Mouse (Mus musculus) WW6 (cell line): ENCODE results near the gene Clmp.

Source experiments
- DNase-seq: peaks from one replicate; pipeline ENCODE4 v3.0.0-alpha.2; 2013; ENCODE audit warnings: low read depth, low spot score

Clmp gene

GRCm38 (mm10) chr9:40693026-40693425 lies 7.3 kb downstream of the Clmp start:
- no peak for DNase-seq

GRCm38 (mm10) chr9:40693768-40694167 lies 8.0 kb downstream of the Clmp start:
- no peak for DNase-seq

GRCm38 (mm10) chr9:40694284-40694683 lies 8.5 kb downstream of the Clmp start:
- no peak for DNase-seq

GRCm38 (mm10) chr9:40696086-40696485 lies 10.3 kb downstream of the Clmp start:
- DNase-seq, result no peak

GRCm38 (mm10) chr9:40699194-40699593 lies 13.4 kb downstream of the Clmp start:
- DNase-seq, result no peak

GRCm38 (mm10) chr9:40700253-40700652 lies 14.5 kb downstream of the Clmp start:
- no peak for DNase-seq

- no peak for DNase-seq
Measured at GRCm38 (mm10) chr9:40704364-40705276, 18.9 kb downstream of the Clmp start.

- no peak for DNase-seq
Measured at GRCm38 (mm10) chr9:40708448-40709140, 22.8 kb downstream of the Clmp start.

- DNase-seq, result no peak
Measured at GRCm38 (mm10) chr9:40709141-40709537, 23.4 kb downstream of the Clmp start.

GRCm38 (mm10) chr9:40709587-40709986 lies 23.8 kb downstream of the Clmp start:
- no peak for DNase-seq

- DNase-seq, result no peak
Measured at GRCm38 (mm10) chr9:40709991-40710390, 24.2 kb downstream of the Clmp start.

- DNase-seq, result no peak
Measured at GRCm38 (mm10) chr9:40711654-40712053, 25.9 kb downstream of the Clmp start.

- DNase-seq, result no peak
Measured at GRCm38 (mm10) chr9:40717182-40717874, 31.6 kb downstream of the Clmp start.

- DNase-seq, result no peak
Measured at GRCm38 (mm10) chr9:40717875-40718185, 32.1 kb downstream of the Clmp start.

GRCm38 (mm10) chr9:40720881-40721280 lies 35.1 kb downstream of the Clmp start:
- DNase-seq, result no peak

- no peak for DNase-seq
Measured at GRCm38 (mm10) chr9:40723311-40723772, 37.6 kb downstream of the Clmp start.

GRCm38 (mm10) chr9:40724978-40725377 lies 39.2 kb downstream of the Clmp start:
- DNase-seq, result no peak

- no peak for DNase-seq
Measured at GRCm38 (mm10) chr9:40727140-40727823, 41.5 kb downstream of the Clmp start.

- DNase-seq, result no peak
Measured at GRCm38 (mm10) chr9:40727824-40728495, 42.2 kb downstream of the Clmp start.

- DNase-seq, result no peak
Measured at GRCm38 (mm10) chr9:40730302-40730700, 44.5 kb downstream of the Clmp start.
